Mouse (Mus musculus) adrenal gland, postnatal 36 days (tissue): ENCODE measurements around the gene Zfp459. TPM values are rescaled to one million over a fixed set of nuclear protein-coding genes. Genes with fewer than 3 reads are reported as not detected.
"Not testable (repeated sequence)": the region's sequence is repeated elsewhere in the genome, so short reads cannot be mapped to it uniquely, and the experiment has no call there.

Source experiments
- DNase-seq, 2 experiments: peaks; one replicate each; pipeline ENCODE4 v3.0.0; 2021; ENCODE audit warnings: mixed read lengths in 1 of 2
- long read RNA-seq, 2 experiments: library from polyadenylated mRNA; stranded (forward); transcript quantifications; one replicate each; pipeline ENCODE4 v2.0.0; 2021; ENCODE audit warnings: borderline sequencing depth in 2 of 2
- total RNA-seq, 2 experiments: library from RNA; stranded (reverse); gene quantifications; 2 replicates each; pipeline ENCODE4 v1.2.3; 2021

Gene Zfp459
- total RNA-seq = 1 to 10 TPM in 1 of 2 experiments, under 1 TPM in 1; 0.79 to 1.7 TPM
- long read RNA-seq, experiment 1 = 0 reads
- long read RNA-seq, experiment 2 = 0 reads

GRCm38 (mm10) chr13:67421207-67421857 lies at the start of gene Zfp459:
Gene Zfp459 (minus strand): TSS chr13:67421418.
- peak; percentile 43 to 51 for DNase-seq

GRCm38 (mm10) chr13:67469274-67469673 lies 48.1 kb upstream of the Zfp459 start:
- no peak for DNase-seq

GRCm38 (mm10) chr13:67463506-67464185 lies 42.4 kb upstream of the Zfp459 start:
- not testable (repeated sequence) for DNase-seq

DNA sequence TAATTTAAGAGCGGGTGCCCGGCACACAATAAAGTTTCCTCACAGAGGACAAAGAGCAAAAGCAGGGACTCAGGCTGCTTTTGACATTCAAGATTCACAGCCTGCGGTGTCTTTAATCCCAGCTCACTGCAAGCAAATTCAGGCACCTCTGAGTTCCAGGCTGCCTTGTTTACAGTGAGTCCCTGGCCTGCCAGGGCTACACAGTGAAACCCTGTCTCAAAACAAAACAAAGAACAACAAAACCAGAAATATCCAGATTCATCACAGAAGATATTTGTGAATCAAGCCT lies 30.7 kb upstream of the Zfp459 start:
- DNase-seq = peak; percentile 2 to 20

DNA sequence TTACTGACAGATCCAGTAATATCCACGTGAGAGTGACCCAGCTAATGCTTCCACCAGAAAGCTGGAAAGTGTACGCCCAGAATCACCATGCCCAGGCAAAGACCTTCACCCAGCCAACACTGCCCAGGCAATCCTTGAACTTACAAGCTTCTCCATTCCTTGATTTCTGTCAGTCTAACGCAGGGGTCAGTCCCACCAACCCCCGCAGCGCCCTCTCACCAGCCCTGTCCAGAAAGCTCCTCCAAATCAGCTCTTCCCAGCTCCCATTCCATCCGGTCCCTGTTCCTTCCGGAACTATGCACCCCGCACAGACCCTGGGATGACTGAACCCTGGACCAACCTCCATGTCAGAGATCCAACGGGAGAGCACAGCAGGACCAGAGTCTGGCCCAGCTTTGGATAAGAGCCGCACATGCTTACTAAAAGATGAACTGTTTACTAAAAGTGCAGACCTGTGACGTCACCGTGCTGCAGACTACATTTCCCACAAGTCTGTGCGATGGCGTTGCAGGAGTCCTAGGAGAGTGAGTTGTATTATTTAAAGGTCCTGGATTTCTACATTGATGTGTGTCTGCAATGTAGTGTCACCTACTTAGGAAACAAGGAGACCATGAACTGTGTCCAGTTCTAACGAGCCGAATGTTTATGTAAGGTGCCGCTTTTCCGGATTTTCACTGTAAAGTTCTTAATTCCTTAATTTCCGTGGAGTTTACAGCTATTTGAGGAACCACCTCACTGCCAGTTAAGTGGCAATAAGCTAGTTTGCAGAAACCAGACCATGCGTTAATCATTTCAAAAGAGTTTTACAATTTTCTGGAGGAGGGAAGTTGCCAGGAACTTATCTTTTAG lies 30.2 kb upstream of the Zfp459 start, which contains the start of gene Zfp874a:
Gene Zfp874a, minus strand, starts transcription at position 453 of the 849 bp plus-strand sequence.
- peak; percentile 93 for DNase-seq

DNA sequence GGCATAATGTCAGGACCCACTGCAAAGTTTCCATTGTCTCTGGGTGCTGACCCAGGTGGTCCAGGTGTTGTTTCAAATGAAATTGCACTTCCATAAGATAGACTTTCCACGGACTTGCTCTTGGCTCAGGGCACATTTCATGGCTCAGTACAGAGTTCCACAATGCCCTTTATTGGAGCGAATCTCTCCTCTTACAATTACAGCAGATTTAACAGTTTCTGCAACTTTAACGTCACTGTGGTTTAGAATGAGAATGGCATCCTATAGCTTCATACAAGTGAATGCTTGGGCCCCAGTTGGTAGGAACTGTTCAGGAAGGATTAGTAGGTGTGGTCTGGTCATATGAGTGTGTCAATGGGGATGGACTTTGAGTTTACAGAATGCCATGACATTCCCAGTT lies 15.9 kb upstream of the Zfp459 start:
- not testable (repeated sequence) for DNase-seq

GRCm38 (mm10) chr13:67428116-67428515 lies 6.9 kb upstream of the Zfp459 start:
- peak; percentile 75 to 80 for DNase-seq

DNA sequence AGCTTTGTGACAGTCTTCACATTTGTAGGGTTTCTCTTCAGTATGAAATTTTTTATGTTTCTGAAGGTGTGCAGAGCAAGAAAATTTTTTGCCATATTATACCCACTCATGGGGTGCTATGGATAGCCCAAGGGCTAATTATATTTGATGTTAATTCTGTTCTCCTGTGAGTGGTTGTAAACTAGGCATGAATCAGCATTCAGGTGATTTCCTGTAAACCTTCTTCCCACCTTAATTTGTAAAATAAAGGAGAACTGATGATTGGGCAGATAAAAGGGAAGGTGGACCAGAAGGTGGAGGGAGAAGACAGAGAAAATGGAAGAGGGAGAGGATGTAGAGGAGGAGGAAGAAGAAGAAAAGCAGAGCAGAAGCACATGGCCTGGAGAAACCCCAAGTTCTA lies 4.5 kb upstream of the Zfp459 start:
- DNase-seq = not testable (repeated sequence)

DNA sequence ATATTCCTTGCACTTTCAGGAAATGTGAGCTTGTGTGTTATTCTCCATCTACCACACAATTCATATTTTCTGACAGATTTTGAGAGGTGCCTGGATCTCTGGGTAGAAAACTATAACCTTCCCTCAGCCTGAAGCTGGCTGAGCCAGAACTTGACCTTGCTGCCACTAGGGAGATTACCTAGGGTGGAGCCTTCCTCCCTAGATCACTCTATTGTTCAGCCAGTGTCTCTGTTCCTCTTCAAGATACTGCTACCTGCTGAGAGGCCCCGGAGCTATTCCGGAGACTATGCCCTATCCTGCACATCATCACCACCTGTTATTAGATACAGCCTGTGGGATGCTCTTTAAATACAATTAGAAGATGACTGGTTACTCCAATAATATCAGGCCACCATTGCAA lies 1.3 kb upstream of the Zfp459 start:
- DNase-seq = not testable (repeated sequence)

DNA sequence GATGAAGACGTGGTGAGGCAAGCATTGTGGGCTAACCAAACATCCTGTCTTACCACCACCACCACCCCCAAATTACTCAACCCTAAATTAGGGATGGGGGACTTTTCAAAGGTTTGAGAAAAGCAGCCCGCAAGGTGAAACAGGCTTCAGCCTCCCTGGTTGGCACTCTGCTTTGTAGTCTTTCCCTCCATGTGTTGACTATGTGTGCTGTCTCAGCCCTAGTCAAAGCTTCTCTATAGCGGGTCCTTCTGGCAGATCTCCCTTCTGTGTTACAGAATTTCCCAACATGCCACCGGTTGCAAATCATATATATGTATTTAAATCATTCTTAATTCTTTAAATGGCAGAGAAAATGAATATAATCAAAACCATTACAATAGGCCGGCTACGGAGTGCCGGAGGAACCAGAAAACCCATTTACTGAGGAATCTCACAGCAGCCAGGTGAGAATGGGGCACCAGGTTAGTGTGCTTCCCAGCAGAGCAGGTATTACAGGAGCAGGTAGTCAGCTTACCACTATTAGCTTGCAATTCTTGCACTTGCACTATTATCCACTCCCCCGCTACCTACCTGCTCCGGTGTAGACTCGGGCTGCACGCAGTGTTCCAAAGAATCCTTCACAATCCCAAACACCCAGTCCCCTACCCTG lies 536 bp downstream of the Zfp459 start:
- DNase-seq = no peak

DNA sequence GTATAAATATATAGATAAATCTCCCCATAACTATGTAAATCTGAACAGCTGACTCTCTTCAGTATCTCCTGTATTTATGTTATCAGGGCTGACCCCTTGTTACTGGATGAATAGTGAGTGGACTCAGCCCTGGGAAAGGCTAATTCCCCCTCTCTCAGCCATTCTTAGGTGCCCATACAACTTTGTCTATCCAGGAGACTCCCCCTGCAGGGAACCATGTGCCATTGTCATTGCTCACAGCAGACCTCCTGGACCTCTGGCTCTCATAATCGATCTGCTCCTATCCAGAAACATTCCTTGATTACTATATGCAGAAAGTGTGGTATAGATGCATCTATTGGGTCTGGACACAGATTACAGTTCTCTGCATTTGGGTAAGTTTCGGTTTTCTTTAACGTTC lies 4.4 kb downstream of the Zfp459 start:
- no peak for DNase-seq

- no peak for DNase-seq
Observed at GRCm38 (mm10) chr13:67415759-67416158, 5.5 kb downstream of the Zfp459 start.

DNA sequence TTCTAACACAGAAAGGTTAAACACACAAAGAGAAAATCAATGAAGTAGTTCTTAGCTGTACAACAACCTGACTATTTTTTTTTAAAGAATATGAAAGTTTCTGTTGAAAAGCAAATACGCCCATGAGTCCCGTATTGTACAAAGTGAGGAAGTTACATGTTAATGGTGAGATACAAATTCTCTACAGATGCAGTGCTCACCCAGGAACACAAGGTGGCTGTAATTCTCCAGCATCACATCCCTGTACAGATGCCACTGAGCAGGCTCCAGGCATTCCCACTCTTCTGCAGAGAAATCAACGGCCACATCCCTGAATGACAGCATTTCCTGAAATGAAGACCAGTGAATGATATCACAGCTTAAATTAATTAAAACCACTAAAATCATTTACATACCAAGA lies 7.6 kb downstream of the Zfp459 start:
- peak in 1 of 2 experiments; percentile 2 for DNase-seq

- peak; percentile 73 to 81 for DNase-seq
Observed at GRCm38 (mm10) chr13:67399183-67399903, 21.9 kb downstream of the Zfp459 start, which contains the start of gene Zfp429. Gene Zfp429 (minus strand): TSS chr13:67399819.

DNA sequence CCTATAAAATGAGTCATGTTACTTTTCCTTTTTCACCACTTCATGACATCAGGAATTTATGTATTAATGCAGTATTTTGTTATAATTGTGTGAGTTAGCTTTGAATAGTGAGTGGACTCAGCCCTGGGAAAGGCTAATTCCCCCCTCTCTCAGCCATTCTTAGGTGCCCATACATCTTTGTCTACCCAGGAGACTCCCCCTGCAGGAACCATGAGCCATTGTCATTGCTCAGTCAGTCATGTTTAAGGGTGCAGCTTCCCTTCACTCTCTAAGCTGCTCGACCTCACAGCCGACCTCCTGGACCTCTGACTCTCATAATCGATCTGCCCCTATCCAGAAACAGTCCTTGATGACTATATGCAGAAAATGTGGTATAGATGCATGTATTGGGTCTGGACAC lies 45.0 kb downstream of the Zfp459 start:
- not testable (repeated sequence) for DNase-seq

DNA sequence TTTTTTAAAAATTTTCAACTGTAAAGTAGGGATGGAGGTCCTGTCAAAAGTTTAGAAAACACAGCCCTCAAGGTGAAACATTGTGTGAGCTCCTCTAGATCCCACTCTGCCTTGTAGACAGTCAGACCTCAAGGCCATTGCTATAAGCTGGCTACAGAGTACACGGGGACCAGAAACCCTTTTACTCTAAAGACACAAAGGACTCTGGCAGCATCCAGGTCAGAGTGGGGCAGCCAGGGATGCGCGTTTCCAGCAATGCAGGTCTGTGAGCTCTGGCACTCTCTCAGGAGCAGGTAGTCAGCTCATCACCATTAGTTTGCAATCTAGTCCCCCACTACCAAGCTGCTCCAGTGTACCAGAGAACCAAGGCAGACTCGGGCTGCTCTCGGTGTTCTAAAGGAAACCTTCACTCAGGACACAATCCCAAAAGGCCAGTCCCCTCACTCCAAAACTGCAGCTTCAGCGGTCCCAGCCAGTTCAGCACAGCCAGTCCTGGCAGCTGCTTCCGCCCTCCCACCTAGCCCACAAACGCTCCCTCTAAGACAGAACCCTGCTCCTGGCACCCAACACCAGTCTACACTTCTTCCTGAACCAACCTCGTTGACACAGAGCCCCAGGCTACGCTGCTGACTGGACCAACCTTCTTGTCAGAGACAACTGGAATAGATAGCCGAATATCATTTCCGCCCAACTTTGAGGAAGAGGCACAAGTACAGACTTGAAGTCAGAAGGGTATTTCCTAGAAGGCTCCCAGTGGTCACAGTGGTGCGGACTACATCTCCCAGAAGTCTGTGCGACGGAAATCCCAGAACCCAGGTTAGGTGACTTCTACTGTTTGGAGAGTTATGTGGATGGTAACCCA lies 45.9 kb downstream of the Zfp459 start, which contains the start of the genes Gm28041 and Zfp456:
Gene Gm28041, minus strand, starts transcription at position 684 of the 862 bp plus-strand sequence.
Gene Zfp456, minus strand, starts transcription at position 761 of the 862 bp plus-strand sequence.
- DNase-seq = peak; percentile 76 to 83

- peak; percentile 90 to 92 for DNase-seq
Observed at GRCm38 (mm10) chr13:67360131-67360744, 61.0 kb downstream of the Zfp459 start, which contains the start of the genes Gm28044 and Zfp953. Gene Gm28044 (minus strand): TSS chr13:67360536. Gene Zfp953 (minus strand): TSS chr13:67360605.
